Mouse (Mus musculus) liver, embryonic 13.5 days (tissue): ENCODE results near the gene Mief1. TPM values are rescaled to one million over a fixed set of nuclear protein-coding genes. Genes with fewer than 3 reads are reported as not detected.

Experiments used
- ATAC-seq: fragments of 200-750 bp; cut with Nextera tagmentation; 2 replicates; pipeline ENCODE4 v1.8.0; 2017; ENCODE audit warnings: low read depth, mild to moderate bottlenecking, moderate number of reproducible peaks, moderate library complexity
- DNase-seq: peaks from one replicate; pipeline ENCODE4 v3.0.0; 2022
- H3K27ac ChIP-seq: fragments of 300-500 bp; sonication (generic); 2 replicates; pipeline ENCODE4 v1.5.1; 2015; ENCODE audit warnings: moderate library complexity, mild to moderate bottlenecking, inconsistent platforms
- H3K27me3 ChIP-seq: fragments of 300-500 bp; sonication (generic); 2 replicates; pipeline ENCODE4 v1.6.1; 2015; ENCODE audit warnings: mild to moderate bottlenecking, inconsistent platforms
- H3K36me3 ChIP-seq: fragments of 300-500 bp; sonication (generic); 2 replicates; pipeline ENCODE4 v1.6.1; 2015; ENCODE audit warnings: mild to moderate bottlenecking, inconsistent platforms
- H3K4me1 ChIP-seq: fragments of 300-500 bp; sonication (generic); replicated peaks from 2 replicates; pipeline ENCODE4 v1.6.1; 2015; ENCODE audit warnings: inconsistent platforms
- H3K4me2 ChIP-seq: fragments of 300-500 bp; sonication (generic); 2 replicates; pipeline ENCODE4 v1.6.1; 2015; ENCODE audit warnings: inconsistent platforms, mild to moderate bottlenecking, moderate library complexity
- H3K4me3 ChIP-seq: fragments of 300-500 bp; sonication (generic); replicated peaks from 2 replicates; pipeline ENCODE4 v1.5.1; 2015; ENCODE audit warnings: mild to moderate bottlenecking, inconsistent platforms
- H3K9ac ChIP-seq: fragments of 300-500 bp; sonication (generic); 2 replicates; pipeline ENCODE4 v1.6.1; 2015; ENCODE audit warnings: mild to moderate bottlenecking, inconsistent platforms
- H3K9me3 ChIP-seq: fragments of 300-500 bp; sonication (generic); replicated peaks from 2 replicates; pipeline ENCODE4 v1.6.1; 2016; ENCODE audit warnings: inconsistent platforms
- WGBS: fragments of 180-500 bp; shearing (Covaris S2); methylation state at CpG from one replicate; pipeline ENCODE4 v1.1.7; 2015; ENCODE audit not compliant: insufficient replicate concordance; 5-methylcytosine and 5-hydroxymethylcytosine counted together
- polyA plus RNA-seq: library from polyadenylated mRNA; unstranded; fragments of >200 nt; fragmentation: Nextera tagmentation; extraction: Ambion mirVana; gene quantifications from 2 replicates; pipeline ENCODE4 v1.2.1, GENCODE M21; 2015

Gene Mief1
- polyA plus RNA-seq, 1 experiment from 2014 or later = 18.4 TPM

DNA sequence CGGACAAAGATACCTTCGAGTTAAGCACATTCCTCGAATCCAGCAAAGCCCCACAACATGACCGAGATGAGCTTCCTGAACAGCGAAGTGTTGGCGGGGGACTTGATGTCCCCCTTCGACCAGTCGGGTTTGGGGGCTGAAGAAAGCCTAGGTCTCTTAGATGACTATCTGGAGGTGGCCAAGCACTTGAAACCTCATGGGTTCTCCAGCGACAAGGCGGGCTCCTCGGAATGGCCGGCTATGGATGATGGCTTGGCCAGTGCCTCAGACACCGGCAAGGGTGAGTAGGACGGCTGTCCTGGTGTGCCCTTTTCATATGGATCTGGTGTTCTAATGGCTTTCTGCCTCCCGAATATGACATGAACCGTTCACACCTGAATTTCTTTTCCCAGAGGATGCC, 22.4 kb downstream of the Mief1 start:
- WGBS = 4% methylated on average over 16 of the region's 16 CpGs
- Histone ChIP-seq H3K4me1 (peaks cover 80% of the 10 kb centered on the region), H3K4me2 (peak overlapping the region; percentile 94), H3K9ac (peak overlapping the region; percentile 99), H3K27ac (peak overlapping the region; percentile 99), H3K4me3 (peak overlapping the region; percentile 79), H3K36me3 (peaks cover 73% of the 10 kb centered on the region), H3K9me3 (no peaks in the 10 kb centered on the region), H3K27me3 (no peaks in the 10 kb centered on the region)
- ATAC-seq = no peak
- DNase-seq = no peak

- peaks cover 71% of the 10 kb centered on the region for H3K36me3 ChIP-seq
- H3K9ac ChIP-seq = peak overlapping the region; percentile 99
- H3K27me3 ChIP-seq = no peaks in the 10 kb centered on the region
- H3K4me2 ChIP-seq = peak overlapping the region; percentile 94
- H3K27ac ChIP-seq = peak overlapping the region; percentile 99
- ATAC-seq (no peak), DNase-seq (no peak)
- H3K4me3 ChIP-seq = peak overlapping the region; percentile 79
- H3K4me1 ChIP-seq = peaks cover 77% of the 10 kb centered on the region
- no peaks in the 10 kb centered on the region for H3K9me3 ChIP-seq
- WGBS = 48% methylated on average over 12 of the region's 12 CpGs
Measured at GRCm38 (mm10) chr15:80256656-80257601, 23.1 kb downstream of the Mief1 start.

GRCm38 (mm10) chr15:80257602-80258239, 23.9 kb downstream of the Mief1 start:
- 25% methylated on average over 4 of the region's 4 CpGs for WGBS
- no peak for DNase-seq
- H3K4me2 ChIP-seq = peak overlapping the region; percentile 94
- H3K4me3 ChIP-seq = peak overlapping the region; percentile 79
- peak overlapping the region; percentile 99 for H3K9ac ChIP-seq
- ATAC-seq = no peak
- H3K9me3 ChIP-seq = no peaks in the 10 kb centered on the region
- peaks cover 67% of the 10 kb centered on the region for H3K36me3 ChIP-seq
- H3K27ac ChIP-seq = peak overlapping the region; percentile 99
- peaks cover 78% of the 10 kb centered on the region for H3K4me1 ChIP-seq
- no peaks in the 10 kb centered on the region for H3K27me3 ChIP-seq

DNA sequence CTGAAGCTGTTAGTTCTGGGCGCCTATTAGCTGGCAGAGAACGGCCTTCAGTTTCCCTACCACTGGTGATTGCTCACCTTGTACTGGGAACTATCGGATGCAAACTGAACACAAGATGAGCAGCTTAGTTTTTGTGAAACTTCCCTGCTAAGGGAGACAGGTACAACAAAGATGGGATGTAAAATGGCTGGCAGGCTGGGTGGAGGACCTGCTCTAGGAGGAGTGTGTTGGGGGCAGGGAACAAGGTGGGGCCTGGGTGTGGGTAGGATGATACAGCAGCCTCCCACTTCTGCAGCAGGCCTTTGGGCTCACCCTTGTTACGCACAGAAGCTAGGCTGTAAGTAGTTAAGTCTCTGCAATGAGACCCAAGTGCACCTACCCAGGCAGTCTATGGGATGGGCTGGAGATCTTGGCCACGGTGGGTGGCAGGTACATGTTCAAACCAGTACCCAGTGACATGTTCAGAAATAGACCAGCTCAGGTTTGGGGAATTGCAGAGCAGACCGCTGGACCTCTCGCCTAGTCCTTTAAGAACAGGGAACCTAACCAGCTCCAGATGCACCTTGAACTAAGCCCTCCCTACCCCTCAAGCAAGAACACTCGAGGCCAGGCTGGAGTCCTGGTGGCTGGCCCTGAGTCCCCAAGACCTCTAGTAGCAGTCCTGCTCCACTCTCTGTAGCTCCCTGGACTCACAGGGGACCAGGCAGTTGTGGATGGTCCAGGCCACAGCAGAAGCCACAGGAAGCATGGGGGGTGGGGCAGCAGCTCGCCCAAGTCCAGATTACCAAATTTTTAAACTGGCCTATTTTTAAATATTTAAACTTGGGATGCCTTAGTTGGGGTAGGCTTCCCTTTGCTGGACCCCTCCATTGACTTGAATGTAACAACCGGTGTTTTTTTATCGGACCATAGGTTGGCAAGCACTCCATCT, 24.7 kb downstream of the Mief1 start:
- 40% methylated on average over 11 of the region's 11 CpGs for WGBS
- H3K4me1 ChIP-seq = peaks cover 78% of the 10 kb centered on the region
- H3K27me3 ChIP-seq = no peaks in the 10 kb centered on the region
- ATAC-seq = peak; percentile 79
- no peaks in the 10 kb centered on the region for H3K9me3 ChIP-seq
- H3K9ac ChIP-seq = peak overlapping the region; percentile 99
- peak overlapping the region; percentile 79 for H3K4me3 ChIP-seq
- peaks cover 59% of the 10 kb centered on the region for H3K36me3 ChIP-seq
- H3K27ac ChIP-seq = peak overlapping the region; percentile 99
- peak; percentile 80 for DNase-seq
- H3K4me2 ChIP-seq = peak overlapping the region; percentile 94

GRCm38 (mm10) chr15:80259406-80260045, 25.7 kb downstream of the Mief1 start:
- peak overlapping the region; percentile 99 for H3K27ac ChIP-seq
- peak overlapping the region; percentile 99 for H3K9ac ChIP-seq

DNA sequence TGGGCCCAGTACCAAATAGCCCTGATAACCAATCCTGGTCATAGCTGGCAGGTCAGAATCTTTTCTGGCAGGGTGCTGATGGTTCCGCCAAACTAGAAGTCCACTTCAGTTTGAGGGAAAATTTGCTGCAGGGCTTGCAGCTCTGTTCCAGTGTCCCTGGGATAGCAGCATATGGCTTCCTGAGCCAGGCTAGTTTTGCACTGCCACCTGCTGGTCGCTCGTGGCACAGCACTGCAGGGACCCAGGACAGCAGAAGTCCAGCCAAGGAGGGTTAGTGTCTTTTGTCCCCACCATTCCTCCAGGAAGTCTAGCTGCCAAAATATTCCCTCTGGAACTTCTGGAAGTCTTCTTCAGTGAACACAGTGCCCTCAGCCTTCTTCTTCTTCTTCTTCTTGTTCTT, 26.9 kb downstream of the Mief1 start:
- H3K4me1 ChIP-seq = peaks cover 74% of the 10 kb centered on the region
- H3K27ac ChIP-seq = peak overlapping the region; percentile 99; the same call in 1 of the 2 replicates
- no peaks in the 10 kb centered on the region for H3K27me3 ChIP-seq
- ATAC-seq (no peak), DNase-seq (peak; percentile 75)
- H3K9me3 ChIP-seq = no peaks in the 10 kb centered on the region
- 14% methylated on average over 3 of the region's 3 CpGs for WGBS
- H3K4me2 ChIP-seq = no peak overlapping the region
- peaks cover 59% of the 10 kb centered on the region for H3K36me3 ChIP-seq
- H3K4me3 ChIP-seq = no peak overlapping the region
- H3K9ac ChIP-seq = no peak overlapping the region

More at GRCm38 (mm10) chr15:80259406-80260045, 25.7 kb downstream of the Mief1 start:
- H3K9me3 ChIP-seq = no peaks in the 10 kb centered on the region
- WGBS = 81% methylated on average over 8 of the region's 8 CpGs
- ATAC-seq (no peak), DNase-seq (no peak)
- peak overlapping the region; percentile 94 for H3K4me2 ChIP-seq
- peaks cover 59% of the 10 kb centered on the region for H3K36me3 ChIP-seq
- H3K27me3 ChIP-seq = no peaks in the 10 kb centered on the region
- H3K4me1 ChIP-seq = peaks cover 73% of the 10 kb centered on the region
- no peak overlapping the region for H3K4me3 ChIP-seq

GRCm38 (mm10) chr15:80261100-80261499, 27.3 kb downstream of the Mief1 start:
- H3K4me1 ChIP-seq = peaks cover 74% of the 10 kb centered on the region
- H3K27ac ChIP-seq = 0 out of 2 replicates have a peak overlapping the region, but pooled peaks have one; percentile 16

DNA sequence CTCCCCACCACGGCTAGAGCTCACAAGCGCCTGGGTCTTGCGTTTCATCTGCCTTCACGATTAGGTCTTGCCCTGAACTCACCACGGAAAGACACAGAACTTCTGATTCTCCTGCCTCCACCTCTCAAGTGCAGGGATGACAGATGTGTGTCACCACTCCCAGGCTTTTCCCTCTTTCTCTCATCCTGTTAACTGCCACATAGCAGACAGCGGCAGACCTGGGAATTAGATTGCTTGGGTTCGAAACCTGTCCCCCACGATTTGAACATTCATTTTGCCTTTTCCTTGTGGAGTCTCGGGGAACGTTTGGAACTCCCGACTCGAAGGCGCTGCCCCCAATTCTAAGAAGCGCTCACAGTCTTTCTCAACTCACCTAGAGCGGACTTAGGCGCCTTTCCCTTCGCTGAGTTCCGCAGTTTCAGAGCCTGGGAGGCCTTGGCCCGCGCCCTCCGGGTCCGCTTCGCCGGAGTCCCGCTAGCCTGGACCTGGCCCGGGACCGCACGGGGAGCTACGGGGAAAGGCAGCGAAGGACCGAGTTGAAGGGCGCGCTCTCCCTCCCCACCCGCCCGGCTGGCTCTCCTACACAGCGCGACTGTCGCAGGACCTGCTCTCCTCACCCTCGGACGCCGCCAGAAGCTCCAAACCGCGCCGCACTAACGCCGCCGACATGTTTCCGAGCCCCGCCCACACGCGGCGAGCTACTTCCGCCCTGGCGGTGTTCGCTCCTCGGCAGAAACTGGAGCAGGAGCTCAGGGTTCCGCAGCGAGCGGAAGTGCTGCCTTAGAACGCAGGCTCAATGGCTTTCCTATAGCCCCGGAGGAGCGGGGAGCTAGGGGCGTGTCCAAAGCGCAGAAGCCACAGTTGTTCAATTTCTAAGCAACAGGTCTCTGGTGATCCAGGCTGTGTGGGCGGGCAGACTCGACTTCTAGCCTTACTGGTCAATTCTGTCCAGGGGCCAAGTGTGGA, 30.1 kb downstream of the Mief1 start, which contains the start of gene Rps19bp1:
TSS of gene Rps19bp1 (minus strand) at position 706 of the 966 bp plus-strand sequence.
- H3K4me3 ChIP-seq = peak within 1 kb of the TSS; percentile 80
- WGBS = under 1% methylated on average over 66 of the region's 66 CpGs

More at GRCm38 (mm10) chr15:80261100-80261499, 27.3 kb downstream of the Mief1 start:
- no peak for ATAC-seq
- H3K4me3 ChIP-seq = no peak overlapping the region
- WGBS = 75% methylated on average over 7 of the region's 7 CpGs
- peaks cover 56% of the 10 kb centered on the region for H3K36me3 ChIP-seq
- H3K4me2 ChIP-seq = no peak overlapping the region
- no peaks in the 10 kb centered on the region for H3K27me3 ChIP-seq
- DNase-seq = no peak
- no peaks in the 10 kb centered on the region for H3K9me3 ChIP-seq
- H3K9ac ChIP-seq = no peak overlapping the region

GRCm38 (mm10) chr15:80266281-80266680, 32.5 kb downstream of the Mief1 start:
- Histone ChIP-seq H3K4me2 (no peak overlapping the region), H3K9ac (no peak overlapping the region), H3K9me3 (0 out of 2 replicates have a peak, but pooled peaks cover 4% of the 10 kb centered on the region), H3K4me1 (peaks cover 26% of the 10 kb centered on the region), H3K27ac (no peak overlapping the region), H3K36me3 (peaks cover 7% of the 10 kb centered on the region), H3K4me3 (no peak overlapping the region), H3K27me3 (no peaks in the 10 kb centered on the region)
- 0% methylated on average over 2 of the region's 2 CpGs for WGBS
- DNase-seq (peak; percentile 52), ATAC-seq (no peak)

More for the DNA sequence above, 30.1 kb downstream of the Mief1 start, which contains the start of gene Rps19bp1:
- Histone ChIP-seq H3K27ac (peak within 1 kb of the TSS; percentile 76), H3K27me3 (no peaks in the 10 kb centered on the region), H3K9me3 (no peaks in the 10 kb centered on the region), H3K36me3 (peaks cover 30% of the 10 kb centered on the region), H3K9ac (peak within 1 kb of the TSS; percentile 86), H3K4me2 (peak within 1 kb of the TSS; percentile 90), H3K4me1 (peaks cover 48% of the 10 kb centered on the region)
- peak; percentile 93 for DNase-seq
- ATAC-seq = peak; percentile 93
